Mouse (Mus musculus): ENCODE measurements at regions not wholly inside any gene's neighbourhood (a gene's known extent, or its start where the extent isn't known, plus 50 kb on each side); places are given as distances from the start of the nearest gene placed in this dataset.

DNA sequence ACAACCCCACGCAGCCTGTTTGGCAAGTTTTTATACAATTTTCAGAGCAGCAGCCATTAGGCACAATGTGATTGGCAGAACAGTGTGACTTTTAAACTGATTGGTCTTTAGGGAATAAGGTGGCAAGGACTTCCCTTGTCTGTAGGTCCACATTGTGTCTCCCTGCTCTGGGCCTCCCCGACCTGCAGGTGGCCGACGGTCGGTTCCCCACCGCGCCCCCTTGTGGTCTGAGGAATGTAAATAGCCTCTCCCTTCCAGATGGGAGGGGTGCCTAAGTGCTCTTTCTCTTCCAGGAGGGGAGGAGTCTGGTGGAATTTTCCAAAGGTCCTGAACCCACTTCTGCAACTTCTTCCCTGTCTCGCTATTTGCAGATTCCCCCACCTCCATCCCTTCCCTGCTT, 52.5 kb upstream of the Prr5 start:
- peak; percentile 80 to 89 for DNase-seq

- DNase-seq, result peak; percentile 91
These were observed 55.6 kb upstream of the Prr5 start for GRCm38 (mm10) chr15:84613536-84614527.

- no peak for DNase-seq
These were observed 55.3 kb upstream of the Rtl6 start for GRCm38 (mm10) chr15:84612961-84613360.

DNA sequence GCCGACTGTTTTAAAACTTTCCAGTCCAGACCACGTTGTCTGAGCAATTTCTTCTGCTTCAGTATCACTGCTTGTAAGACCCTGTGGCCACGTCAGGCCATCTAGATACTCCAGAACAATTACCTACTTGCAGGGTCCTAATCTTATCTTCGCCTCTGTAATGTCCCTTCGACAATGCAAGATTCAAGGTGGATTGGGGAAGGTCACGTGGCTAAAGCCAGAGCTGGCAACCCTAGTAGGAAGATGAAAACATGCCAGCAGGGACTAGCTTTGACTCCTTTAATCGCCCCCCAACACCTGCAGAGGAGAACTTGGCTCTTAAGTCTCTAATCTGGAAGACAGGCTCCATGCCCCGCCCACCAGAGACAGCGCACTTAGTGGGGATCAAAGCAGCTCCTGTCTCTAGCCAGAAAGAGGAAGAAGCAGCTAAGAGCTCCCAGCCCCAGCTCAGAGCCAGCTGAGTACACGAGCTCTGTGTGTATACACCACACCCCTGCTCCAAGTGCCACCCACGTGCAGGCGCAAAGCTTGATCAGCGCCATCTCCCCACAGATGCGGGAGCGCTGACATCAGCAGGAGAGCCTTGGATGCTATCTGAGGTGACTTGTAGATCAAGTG, 52.3 kb upstream of the Rtl6 start:
- DNase-seq, result no peak

DNA sequence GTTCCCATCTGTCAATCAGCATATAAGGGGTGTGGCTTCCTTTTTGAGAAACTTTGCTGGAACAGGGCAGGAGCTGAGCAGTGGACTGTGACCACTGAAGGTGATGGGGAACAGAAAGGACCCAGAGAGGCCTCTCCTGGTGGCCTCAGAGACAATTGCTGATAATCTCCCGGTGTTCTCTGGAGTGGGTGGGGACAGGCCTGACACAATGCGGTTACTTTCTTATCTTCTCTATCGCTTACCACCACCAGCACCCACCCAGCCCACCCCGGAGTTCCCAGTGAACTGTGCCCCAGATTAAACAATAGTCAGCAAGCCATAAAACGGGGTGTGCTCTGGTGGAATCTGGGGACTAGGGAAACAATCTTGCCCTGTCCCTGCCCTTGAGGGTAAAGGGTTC, 51.4 kb upstream of the Rtl6 start:
- DNase-seq, result no peak
